Mouse (Mus musculus): ENCODE results near the gene Trabd2b. TPM values are rescaled to one million over a fixed set of nuclear protein-coding genes. Genes with fewer than 3 reads are reported as not detected.

Trabd2b gene
- polyA plus RNA-seq, 1 experiment = 2.0 TPM

DNA sequence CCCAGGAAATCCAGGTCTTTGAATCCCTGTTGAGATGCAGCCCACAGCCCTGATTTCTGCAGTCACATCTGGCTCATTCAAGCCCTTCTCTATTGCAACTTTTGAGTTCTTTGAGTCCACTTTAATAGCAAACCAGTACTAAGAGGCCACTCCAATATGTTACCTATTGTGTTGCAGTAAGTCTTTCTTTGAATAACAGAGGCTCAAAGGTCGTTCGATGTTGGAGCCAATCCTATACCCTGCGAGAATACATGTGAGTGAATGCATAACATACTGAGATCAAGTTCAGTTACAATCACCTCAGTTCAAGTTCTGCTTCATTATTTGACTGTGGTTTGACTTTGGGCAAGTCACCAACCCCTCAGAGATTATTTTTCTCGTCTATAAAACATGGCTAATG is 47.5 kb downstream of the Trabd2b start:
- TF ChIP-seq CTCF (IDR thresholded peaks at IDR 0.05; ENCODE audit: extremely low read depth, insufficient read depth, low read length) (no peak), POLR2A (IDR thresholded peaks at IDR 0.05; ENCODE audit: extremely low read depth, insufficient read depth, low read length) (no peak)
- H3K4me1 ChIP-seq (ENCODE audit: control insufficient read depth, insufficient read depth, low read length) = peaks cover 2% of the 10 kb centered on the region; the same call in 1 of the 2 replicates
- no peak overlapping the region for H3K27ac ChIP-seq (ENCODE audit: insufficient read depth, low read length)
- no peak overlapping the region for H3K4me3 ChIP-seq (ENCODE audit: insufficient read depth, low read length)

DNA sequence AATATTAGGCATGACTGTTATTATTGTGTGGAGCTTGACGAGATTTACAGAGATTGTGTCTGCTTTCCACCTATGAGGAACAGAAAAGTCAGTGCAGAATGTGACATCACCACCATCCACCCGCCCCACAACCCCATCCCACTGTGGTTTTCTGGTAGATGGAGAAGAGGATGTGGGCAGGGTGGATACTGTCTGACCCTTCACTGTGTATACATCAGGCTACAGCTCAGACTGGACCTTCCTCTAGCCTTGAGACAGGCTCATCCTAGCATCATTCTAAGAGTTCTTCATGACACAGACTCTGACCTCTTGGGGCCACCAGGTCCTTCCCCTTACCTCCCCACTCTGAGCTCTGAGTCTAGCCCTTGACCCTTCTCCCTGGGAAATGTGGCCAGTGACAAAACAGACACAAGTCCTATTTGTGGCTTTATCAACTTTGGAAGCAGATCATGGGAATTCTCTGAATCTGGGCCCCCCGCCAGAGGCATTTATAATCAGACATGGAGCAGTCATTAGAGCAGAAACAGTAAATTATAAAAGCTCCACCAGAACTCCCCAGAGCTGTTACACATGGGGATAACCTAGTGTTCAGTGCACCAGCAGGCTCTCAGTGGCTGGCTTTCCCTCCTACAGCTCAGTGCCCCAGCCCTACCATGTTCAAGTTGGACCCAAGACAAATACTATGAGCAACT is 48.1 kb downstream of the Trabd2b start:
- Histone ChIP-seq H3K27ac (ENCODE audit: insufficient read depth, low read length) (no peak overlapping the region), H3K4me1 (ENCODE audit: control insufficient read depth, insufficient read depth, low read length) (peaks cover 2% of the 10 kb centered on the region), H3K4me3 (ENCODE audit: insufficient read depth, low read length) (no peak overlapping the region)
- no peak for TF ChIP-seq POLR2A (IDR thresholded peaks at IDR 0.05; ENCODE audit: extremely low read depth, insufficient read depth, low read length)
- no peak for TF ChIP-seq CTCF (IDR thresholded peaks at IDR 0.05; ENCODE audit: extremely low read depth, insufficient read depth, low read length)

GRCm38 (mm10) chr4:114457111-114457510 is 50.6 kb downstream of the Trabd2b start:
- Histone ChIP-seq H3K4me1 (ENCODE audit: control insufficient read depth, insufficient read depth, low read length) (peaks cover 6% of the 10 kb centered on the region), H3K4me3 (ENCODE audit: insufficient read depth, low read length) (no peak overlapping the region), H3K27ac (ENCODE audit: insufficient read depth, low read length) (no peak overlapping the region)
- TF ChIP-seq CTCF (IDR thresholded peaks at IDR 0.05; ENCODE audit: extremely low read depth, insufficient read depth, low read length) = no peak
- no peak for TF ChIP-seq POLR2A (IDR thresholded peaks at IDR 0.05; ENCODE audit: extremely low read depth, insufficient read depth, low read length)

- peak overlapping the region; percentile 89 for H3K27ac ChIP-seq (ENCODE audit: insufficient read depth, low read length)
- no peak for TF ChIP-seq CTCF (IDR thresholded peaks at IDR 0.05; ENCODE audit: extremely low read depth, insufficient read depth, low read length)
- TF ChIP-seq POLR2A (IDR thresholded peaks at IDR 0.05; ENCODE audit: extremely low read depth, insufficient read depth, low read length) = no peak
- no peak overlapping the region for H3K4me3 ChIP-seq (ENCODE audit: insufficient read depth, low read length)
- H3K4me1 ChIP-seq (ENCODE audit: control insufficient read depth, insufficient read depth, low read length) = peaks cover 6% of the 10 kb centered on the region
Measured at GRCm38 (mm10) chr4:114459591-114459990, 53.1 kb downstream of the Trabd2b start.

- Histone ChIP-seq H3K4me1 (ENCODE audit: control insufficient read depth, insufficient read depth, low read length) (peaks cover 6% of the 10 kb centered on the region), H3K4me3 (ENCODE audit: insufficient read depth, low read length) (no peak overlapping the region), H3K27ac (ENCODE audit: insufficient read depth, low read length) (peak overlapping the region; percentile 89)
- no peak for TF ChIP-seq POLR2A (IDR thresholded peaks at IDR 0.05; ENCODE audit: extremely low read depth, insufficient read depth, low read length)
- TF ChIP-seq CTCF (IDR thresholded peaks at IDR 0.05; ENCODE audit: extremely low read depth, insufficient read depth, low read length) = no peak
Measured at GRCm38 (mm10) chr4:114460401-114460800, 53.9 kb downstream of the Trabd2b start.

GRCm38 (mm10) chr4:114461093-114461492 is 54.6 kb downstream of the Trabd2b start:
- H3K27ac ChIP-seq (ENCODE audit: insufficient read depth, low read length) = peak overlapping the region; percentile 72
- H3K4me1 ChIP-seq (ENCODE audit: control insufficient read depth, insufficient read depth, low read length) = peaks cover 6% of the 10 kb centered on the region
- TF ChIP-seq CTCF (IDR thresholded peaks at IDR 0.05; ENCODE audit: extremely low read depth, insufficient read depth, low read length) (no peak), POLR2A (IDR thresholded peaks at IDR 0.05; ENCODE audit: extremely low read depth, insufficient read depth, low read length) (no peak)

DNA sequence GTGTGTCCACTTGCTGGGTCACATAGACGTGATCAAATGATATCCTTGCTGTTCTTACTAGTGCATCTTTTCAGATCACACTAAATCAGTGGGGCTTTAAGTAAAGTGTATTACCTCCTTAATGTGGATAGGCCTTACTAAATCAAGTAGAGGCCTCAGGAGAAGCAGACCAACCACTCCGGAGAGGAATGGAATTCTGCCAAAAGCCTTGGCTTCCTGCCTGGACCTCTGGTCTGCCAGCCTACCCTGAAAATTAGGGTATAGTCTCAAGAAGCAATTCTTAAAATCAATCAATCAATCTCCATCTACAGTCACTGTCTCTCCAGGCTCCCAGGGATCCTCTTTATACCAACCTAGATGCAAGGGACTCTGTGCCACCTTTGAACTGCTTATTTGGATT is 59.1 kb downstream of the Trabd2b start:
- TF ChIP-seq POLR2A (IDR thresholded peaks at IDR 0.05; ENCODE audit: extremely low read depth, insufficient read depth, low read length) (no peak), CTCF (IDR thresholded peaks at IDR 0.05; ENCODE audit: extremely low read depth, insufficient read depth, low read length) (no peak)
- H3K4me3 ChIP-seq (ENCODE audit: insufficient read depth, low read length) = no peak overlapping the region

More at GRCm38 (mm10) chr4:114461093-114461492, 54.6 kb downstream of the Trabd2b start:
- H3K4me3 ChIP-seq (ENCODE audit: insufficient read depth, low read length) = no peak overlapping the region

DNA sequence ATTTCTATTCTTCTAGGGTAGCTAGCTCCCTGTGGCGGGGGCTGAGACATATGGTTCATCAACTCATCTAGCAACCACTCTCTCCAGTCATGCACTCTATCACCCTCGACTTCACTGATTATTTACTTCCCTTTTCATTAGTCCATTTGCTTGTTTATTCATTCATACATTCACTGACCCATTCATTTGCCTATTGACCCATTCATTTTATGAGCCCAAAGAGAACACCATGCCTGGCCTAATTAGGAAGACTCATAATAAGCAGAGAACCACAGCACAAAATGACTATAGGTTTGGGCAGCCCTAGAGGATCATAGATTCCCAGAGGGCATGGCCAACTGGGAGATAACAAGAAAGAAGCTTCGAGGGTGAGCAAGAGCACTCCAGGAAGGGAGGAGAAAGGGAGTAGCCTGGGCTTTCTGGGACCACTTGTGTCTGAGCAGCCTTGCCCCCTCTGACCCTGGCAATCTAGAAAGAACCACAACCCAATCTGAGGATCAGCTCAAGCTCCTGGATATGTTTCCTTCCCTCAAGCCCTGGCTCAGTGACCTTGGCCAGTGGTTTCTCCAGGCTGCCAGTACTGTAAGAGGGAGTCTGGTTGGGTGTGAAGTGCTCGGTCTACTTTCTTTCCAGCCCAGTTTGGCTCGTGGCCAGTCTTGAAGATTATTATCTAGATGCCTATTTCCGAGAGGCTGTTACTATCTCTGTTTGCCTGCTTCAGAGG is 61.0 kb downstream of the Trabd2b start:
- Histone ChIP-seq H3K27ac (ENCODE audit: insufficient read depth, low read length) (no peak overlapping the region), H3K4me3 (ENCODE audit: insufficient read depth, low read length) (no peak overlapping the region), H3K4me1 (ENCODE audit: control insufficient read depth, insufficient read depth, low read length) (peaks cover 2% of the 10 kb centered on the region; the same call in 1 of the 2 replicates)
- no peak for TF ChIP-seq POLR2A (IDR thresholded peaks at IDR 0.05; ENCODE audit: extremely low read depth, insufficient read depth, low read length)

More for the DNA sequence above, 59.1 kb downstream of the Trabd2b start:
- Histone ChIP-seq H3K4me1 (ENCODE audit: control insufficient read depth, insufficient read depth, low read length) (peaks cover 5% of the 10 kb centered on the region; the same call in 1 of the 2 replicates), H3K27ac (ENCODE audit: insufficient read depth, low read length) (no peak overlapping the region)

GRCm38 (mm10) chr4:114468095-114468429 is 61.5 kb downstream of the Trabd2b start:
- no peak overlapping the region for H3K27ac ChIP-seq (ENCODE audit: insufficient read depth, low read length)
- H3K4me1 ChIP-seq (ENCODE audit: control insufficient read depth, insufficient read depth, low read length) = peaks cover 2% of the 10 kb centered on the region; the same call in 1 of the 2 replicates
- TF ChIP-seq CTCF (IDR thresholded peaks at IDR 0.05; ENCODE audit: extremely low read depth, insufficient read depth, low read length) = no peak
- TF ChIP-seq POLR2A (IDR thresholded peaks at IDR 0.05; ENCODE audit: extremely low read depth, insufficient read depth, low read length) = no peak
- H3K4me3 ChIP-seq (ENCODE audit: insufficient read depth, low read length) = no peak overlapping the region

- no peak overlapping the region for H3K27ac ChIP-seq (ENCODE audit: insufficient read depth, low read length)
- TF ChIP-seq CTCF (IDR thresholded peaks at IDR 0.05; ENCODE audit: extremely low read depth, insufficient read depth, low read length) = no peak
- no peak for TF ChIP-seq POLR2A (IDR thresholded peaks at IDR 0.05; ENCODE audit: extremely low read depth, insufficient read depth, low read length)
- H3K4me3 ChIP-seq (ENCODE audit: insufficient read depth, low read length) = no peak overlapping the region
- peaks cover 2% of the 10 kb centered on the region; the same call in 1 of the 2 replicates for H3K4me1 ChIP-seq (ENCODE audit: control insufficient read depth, insufficient read depth, low read length)
Measured at GRCm38 (mm10) chr4:114469881-114470280, 63.4 kb downstream of the Trabd2b start.

All from cortical plate, adult 2 months (tissue).